Mouse (Mus musculus): ENCODE measurements around the gene Slx.
"Not testable (repeated sequence)": the region's sequence is repeated elsewhere in the genome, so short reads cannot be mapped to it uniquely, and the experiment has no call there.

The Slx gene

DNA sequence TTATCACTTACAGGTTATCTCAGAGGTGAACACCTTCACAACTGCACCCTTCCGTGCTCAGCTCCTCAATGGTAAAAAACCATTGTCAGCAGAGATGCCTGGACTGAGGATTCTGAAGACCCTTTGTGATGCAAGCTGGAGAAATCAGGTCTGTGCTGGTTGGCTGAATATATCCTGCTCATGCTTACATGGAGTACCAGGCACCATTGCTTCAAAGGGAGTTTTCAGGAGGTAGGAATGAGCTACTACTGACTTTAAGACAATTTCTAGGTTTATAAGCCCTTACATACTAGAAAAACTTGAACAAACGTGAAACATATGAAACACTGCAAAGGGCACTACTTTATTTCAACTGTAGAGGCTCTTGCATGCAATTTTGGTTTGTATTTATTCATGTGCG is at the start of gene Slx:
Gene Slx (minus strand): TSS at position 101 of the 400 bp plus-strand sequence.
- not testable (repeated sequence) for DNase-seq (ENCODE audit: low spot score)

Measured in MN1 (cell line).